Mouse (Mus musculus): ENCODE results near the gene Mdm2. TPM values are rescaled to one million over a fixed set of nuclear protein-coding genes. Genes with fewer than 3 reads are reported as not detected.

The Mdm2 gene
- total and polyA plus RNA-seq, 2 experiments from 2014 or later, result 28.7 to 65.1 TPM

DNA sequence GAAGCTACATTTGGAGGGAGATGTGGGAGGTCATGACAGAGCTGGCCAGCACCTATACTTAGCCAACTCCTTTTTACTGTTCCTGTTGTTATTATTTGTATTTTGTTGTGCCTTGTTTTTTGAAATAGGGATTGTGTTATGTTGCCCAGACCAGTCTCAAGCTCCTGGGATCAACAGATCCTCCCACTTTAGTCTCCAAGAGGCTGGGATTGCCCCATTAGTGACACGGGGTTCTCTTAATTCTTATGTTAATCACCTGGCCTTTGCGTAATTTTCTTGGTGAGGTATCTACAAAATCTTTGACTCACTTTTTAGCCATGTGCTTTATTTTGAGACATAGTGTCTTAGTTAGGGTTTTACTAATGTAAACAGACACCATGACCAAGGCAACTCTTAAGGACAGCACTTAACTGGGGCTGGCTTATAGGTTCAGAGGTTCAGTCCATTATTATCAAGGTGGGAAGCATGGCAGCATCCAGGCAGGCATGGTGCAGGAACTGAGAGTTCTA, 62.5 kb downstream of the Mdm2 start:
- ATAC-seq (ENCODE audit: low FRiP score) (no peak), DNase-seq (ENCODE audit: low spot score) (no peak)
- Histone ChIP-seq H3K4me2 (ENCODE audit: low read depth, low read length, poor library complexity, severe bottlenecking) (no peak overlapping the region), H3K27ac (ENCODE audit: low read depth, low read length) (no peak overlapping the region), H3K9ac (replicated peaks; ENCODE audit: low read length, poor library complexity, severe bottlenecking) (no peak overlapping the region), H3K9me3 (ENCODE audit: low read length) (no peaks in the 10 kb centered on the region), H3K4me1 (ENCODE audit: insufficient read depth, low read length) (no peaks in the 10 kb centered on the region), H3K4me3 (ENCODE audit: low read depth, low read length) (no peak overlapping the region), H3K27me3 (ENCODE audit: insufficient read depth, low read length) (no peaks in the 10 kb centered on the region), H3K36me3 (ENCODE audit: insufficient read depth, low read length) (no peaks in the 10 kb centered on the region)
- no peak for TF ChIP-seq CTCF (IDR thresholded peaks at IDR 0.05)
- 90% methylated on average over 2 of the region's 2 CpGs for WGBS

GRCm38 (mm10) chr10:117647158-117647505, 63.4 kb downstream of the Mdm2 start:
- Histone ChIP-seq H3K9me3 (ENCODE audit: low read length) (no peaks in the 10 kb centered on the region), H3K4me1 (ENCODE audit: insufficient read depth, low read length) (no peaks in the 10 kb centered on the region), H3K4me3 (ENCODE audit: low read depth, low read length) (no peak overlapping the region), H3K4me2 (ENCODE audit: low read depth, low read length, poor library complexity, severe bottlenecking) (no peak overlapping the region), H3K9ac (replicated peaks; ENCODE audit: low read length, poor library complexity, severe bottlenecking) (no peak overlapping the region), H3K27me3 (ENCODE audit: insufficient read depth, low read length) (no peaks in the 10 kb centered on the region), H3K27ac (ENCODE audit: low read depth, low read length) (no peak overlapping the region), H3K36me3 (ENCODE audit: insufficient read depth, low read length) (no peaks in the 10 kb centered on the region)
- peak; percentile 47; the same call in 1 of the 2 replicates for ATAC-seq (ENCODE audit: low FRiP score)
- DNase-seq (ENCODE audit: low spot score), result peak; percentile 83
- WGBS, result 48% methylated on average over 13 of the region's 13 CpGs
- TF ChIP-seq CTCF (IDR thresholded peaks at IDR 0.05), result no peak

DNA sequence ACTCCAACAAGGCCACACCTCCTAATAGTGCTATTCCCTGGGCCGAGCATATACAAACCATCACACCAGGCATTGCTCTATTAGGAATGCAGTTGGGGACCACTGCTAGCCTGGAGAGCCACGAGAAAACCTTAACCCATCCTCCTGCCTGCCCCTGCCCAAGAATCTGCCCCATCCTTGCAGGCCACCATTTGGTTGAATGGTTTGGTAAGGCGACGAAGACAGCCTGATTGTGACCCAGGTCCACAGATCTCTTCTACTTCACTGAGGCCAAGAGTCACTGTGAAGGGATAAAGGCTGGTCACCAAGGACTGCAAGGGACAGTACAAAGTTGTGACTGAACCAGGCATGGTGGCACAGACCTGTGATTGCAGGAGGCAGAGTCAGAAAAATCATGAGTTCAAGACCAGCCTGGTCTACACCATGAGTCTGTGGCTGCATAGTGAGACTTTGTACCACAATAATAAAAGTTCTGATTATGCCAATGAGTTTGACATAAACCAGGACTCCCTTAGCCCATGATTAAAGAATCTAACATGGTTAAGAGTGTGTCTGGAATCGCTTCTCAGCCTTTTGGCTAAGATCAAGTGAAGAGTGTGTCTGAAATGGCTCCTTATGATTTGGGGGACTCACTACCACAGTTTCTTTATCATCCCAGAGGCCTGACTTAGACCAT, 63.9 kb downstream of the Mdm2 start:
- no peak overlapping the region for H3K4me2 ChIP-seq (ENCODE audit: low read depth, low read length, poor library complexity, severe bottlenecking)
- no peaks in the 10 kb centered on the region for H3K9me3 ChIP-seq (ENCODE audit: low read length)
- no peak overlapping the region for H3K4me3 ChIP-seq (ENCODE audit: low read depth, low read length)
- DNase-seq (ENCODE audit: low spot score) (no peak), ATAC-seq (ENCODE audit: low FRiP score) (no peak)
- TF ChIP-seq CTCF (IDR thresholded peaks at IDR 0.05), result no peak
- H3K27me3 ChIP-seq (ENCODE audit: insufficient read depth, low read length), result no peaks in the 10 kb centered on the region
- 86% methylated on average over 5 of the region's 5 CpGs for WGBS
- H3K36me3 ChIP-seq (ENCODE audit: insufficient read depth, low read length), result no peaks in the 10 kb centered on the region
- H3K27ac ChIP-seq (ENCODE audit: low read depth, low read length), result no peak overlapping the region
- H3K4me1 ChIP-seq (ENCODE audit: insufficient read depth, low read length), result no peaks in the 10 kb centered on the region
- H3K9ac ChIP-seq (replicated peaks; ENCODE audit: low read length, poor library complexity, severe bottlenecking), result no peak overlapping the region

DNA sequence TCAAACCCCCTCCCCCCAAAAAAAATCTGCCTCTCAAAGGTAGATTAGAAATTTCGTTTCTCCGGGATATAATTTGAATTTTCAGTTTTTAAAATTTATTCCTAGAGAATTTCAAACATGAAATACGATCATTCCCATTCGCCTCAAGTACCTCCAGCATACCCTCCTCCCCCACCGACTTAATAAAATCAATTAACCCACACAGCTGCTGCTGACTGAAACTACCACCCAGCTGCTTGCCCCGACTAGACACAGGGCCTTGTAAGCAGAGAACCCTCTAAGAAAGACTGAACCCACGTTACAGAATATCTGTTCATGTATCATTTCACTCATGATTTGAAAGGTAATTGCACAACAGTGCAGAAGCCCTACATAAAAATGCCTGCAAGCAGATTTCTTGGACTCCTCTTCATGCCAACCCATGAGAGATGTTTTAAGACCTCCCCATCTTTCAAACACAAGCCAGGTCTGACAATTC, 65.0 kb downstream of the Mdm2 start:
- H3K36me3 ChIP-seq (ENCODE audit: insufficient read depth, low read length), result no peaks in the 10 kb centered on the region
- DNase-seq (ENCODE audit: low spot score), result no peak

DNA sequence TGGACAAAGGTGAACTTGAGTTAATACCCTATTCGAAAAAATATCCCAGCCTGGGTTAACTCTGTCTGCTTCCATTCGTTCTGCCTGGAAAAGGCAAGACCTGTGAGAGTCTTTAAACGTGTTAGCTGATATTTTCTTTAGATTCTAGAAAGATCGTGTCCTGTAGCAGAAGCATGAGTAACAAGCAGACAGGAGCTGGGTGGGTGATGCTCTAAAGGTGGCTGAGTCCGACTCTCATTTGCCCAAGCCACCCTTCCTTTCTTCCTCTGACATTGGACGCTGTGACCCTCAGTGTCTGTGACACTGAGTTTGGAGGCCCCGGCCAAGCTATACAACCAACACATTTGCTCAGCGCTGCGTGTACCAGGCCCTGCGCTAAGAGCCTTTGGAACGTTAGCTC, 65.7 kb downstream of the Mdm2 start:
- DNase-seq (ENCODE audit: low spot score), result no peak
- ATAC-seq (ENCODE audit: low FRiP score), result no peak

More for the DNA sequence above, 65.0 kb downstream of the Mdm2 start:
- Histone ChIP-seq H3K27me3 (ENCODE audit: insufficient read depth, low read length) (no peaks in the 10 kb centered on the region), H3K27ac (ENCODE audit: low read depth, low read length) (no peak overlapping the region), H3K4me2 (ENCODE audit: low read depth, low read length, poor library complexity, severe bottlenecking) (no peak overlapping the region), H3K4me1 (ENCODE audit: insufficient read depth, low read length) (no peaks in the 10 kb centered on the region), H3K4me3 (ENCODE audit: low read depth, low read length) (no peak overlapping the region), H3K9ac (replicated peaks; ENCODE audit: low read length, poor library complexity, severe bottlenecking) (no peak overlapping the region), H3K9me3 (ENCODE audit: low read length) (no peaks in the 10 kb centered on the region)
- TF ChIP-seq CTCF (IDR thresholded peaks at IDR 0.05), result no peak
- no peak for ATAC-seq (ENCODE audit: low FRiP score)
- 88% methylated on average over 7 of the region's 7 CpGs for WGBS

GRCm38 (mm10) chr10:117644429-117644748, 66.2 kb downstream of the Mdm2 start:
- WGBS, result 86% methylated on average over 8 of the region's 8 CpGs
- no peaks in the 10 kb centered on the region for H3K27me3 ChIP-seq (ENCODE audit: insufficient read depth, low read length)
- ATAC-seq (ENCODE audit: low FRiP score), result no peak
- no peak for TF ChIP-seq CTCF (IDR thresholded peaks at IDR 0.05)
- H3K4me3 ChIP-seq (ENCODE audit: low read depth, low read length), result no peak overlapping the region
- H3K9ac ChIP-seq (replicated peaks; ENCODE audit: low read length, poor library complexity, severe bottlenecking), result no peak overlapping the region
- no peak overlapping the region for H3K4me2 ChIP-seq (ENCODE audit: low read depth, low read length, poor library complexity, severe bottlenecking)
- DNase-seq (ENCODE audit: low spot score), result no peak
- no peak overlapping the region for H3K27ac ChIP-seq (ENCODE audit: low read depth, low read length)
- H3K9me3 ChIP-seq (ENCODE audit: low read length), result no peaks in the 10 kb centered on the region
- H3K4me1 ChIP-seq (ENCODE audit: insufficient read depth, low read length), result no peaks in the 10 kb centered on the region
- no peaks in the 10 kb centered on the region for H3K36me3 ChIP-seq (ENCODE audit: insufficient read depth, low read length)

More for the DNA sequence above, 65.7 kb downstream of the Mdm2 start:
- no peak overlapping the region for H3K4me2 ChIP-seq (ENCODE audit: low read depth, low read length, poor library complexity, severe bottlenecking)
- TF ChIP-seq CTCF (IDR thresholded peaks at IDR 0.05), result no peak
- no peaks in the 10 kb centered on the region for H3K9me3 ChIP-seq (ENCODE audit: low read length)
- H3K27me3 ChIP-seq (ENCODE audit: insufficient read depth, low read length), result no peaks in the 10 kb centered on the region
- no peaks in the 10 kb centered on the region for H3K36me3 ChIP-seq (ENCODE audit: insufficient read depth, low read length)
- 89% methylated on average over 11 of the region's 11 CpGs for WGBS
- no peak overlapping the region for H3K4me3 ChIP-seq (ENCODE audit: low read depth, low read length)
- no peak overlapping the region for H3K9ac ChIP-seq (replicated peaks; ENCODE audit: low read length, poor library complexity, severe bottlenecking)
- no peaks in the 10 kb centered on the region for H3K4me1 ChIP-seq (ENCODE audit: insufficient read depth, low read length)
- H3K27ac ChIP-seq (ENCODE audit: low read depth, low read length), result no peak overlapping the region

All from midbrain, postnatal 0 days (tissue).